Mouse (Mus musculus): ENCODE measurements at regions not wholly inside any gene's neighbourhood (a gene's known extent, or its start where the extent isn't known, plus 50 kb on each side); places are given as distances from the start of the nearest gene placed in this dataset.

GRCm38 (mm10) chr4:7670795-7671105, 568.1 kb downstream of the Car8 start:
- Histone ChIP-seq H3K27me3 (replicated peaks) (no peaks in the 10 kb centered on the region), H3K9ac (ENCODE audit: insufficient read depth, low read depth) (no peak overlapping the region), H3K9me3 (replicated peaks; ENCODE audit: low read length) (no peaks in the 10 kb centered on the region), H3K4me2 (ENCODE audit: insufficient read depth, low read depth, poor library complexity, severe bottlenecking) (no peak overlapping the region), H3K4me3 (replicated peaks in 1 of 3; ENCODE audit: low read depth in 2 of 3, low read length in 2 of 3, poor library complexity in 1 of 3) (no peak overlapping the region), H3K27ac (ENCODE audit: insufficient read depth, low read depth) (no peak overlapping the region), H3K36me3 (replicated peaks in 1 of 2; ENCODE audit: control insufficient read depth in 1 of 2, insufficient read depth in 1 of 2, low read length in 1 of 2) (no peaks in the 10 kb centered on the region), H3K79me2 (replicated peaks; ENCODE audit: control insufficient read depth, extremely low read depth, insufficient read depth, poor library complexity, severe bottlenecking) (no peaks in the 10 kb centered on the region), H3K4me1 (ENCODE audit: control insufficient read depth in 1 of 2, insufficient read depth in 2 of 2) (no peaks in the 10 kb centered on the region)
- dilution Hi-C loops (cut with MboI; ENCODE audit: extremely low pct_ligation_motif_present, extremely low pct_unique_long_range_greater_than_20kb, low sequenced_read_pairs) (no loop called here), in situ Hi-C loops (cut with MboI; ENCODE audit: low pct_ligation_motif_present, low pct_unique_long_range_greater_than_20kb, low sequenced_read_pairs) (no loop called here)
- no peak for DNase-seq (ENCODE audit: extremely low read depth)
- no peak for TF ChIP-seq RCOR1 (conservative IDR thresholded peaks at IDR 0.05; ENCODE audit: low read depth, low read length)
- TF ChIP-seq GABPA (IDR thresholded peaks at IDR 0.05; ENCODE audit: insufficient replicate concordance, low read depth, low read length), result no peak
- TF ChIP-seq ZMIZ1 (IDR thresholded peaks at IDR 0.05; ENCODE audit: low read depth, low read length), result no peak
- TF ChIP-seq MXI1 (IDR thresholded peaks at IDR 0.05; ENCODE audit: low read depth, low read length), result no peak
- TF ChIP-seq CHD1 (IDR thresholded peaks at IDR 0.05; ENCODE audit: low read depth, low read length), result no peak
- TF ChIP-seq POLR2AphosphoS2 (IDR thresholded peaks at IDR 0.05; ENCODE audit: low read depth, low read length), result no peak
- no peak for TF ChIP-seq ELF1 (IDR thresholded peaks at IDR 0.05; ENCODE audit: low read depth, low read length)
- no peak for TF ChIP-seq MAFK (IDR thresholded peaks at IDR 0.05; ENCODE audit: insufficient replicate concordance, low read length)
- no peak for TF ChIP-seq SMC3 (IDR thresholded peaks at IDR 0.05; ENCODE audit: low read depth, low read length)
- TF ChIP-seq USF1 (IDR thresholded peaks at IDR 0.05; ENCODE audit: low read depth, low read length), result no peak
- TF ChIP-seq UBTF (IDR thresholded peaks at IDR 0.05; ENCODE audit: low read depth, low read length), result no peak

GRCm38 (mm10) chr4:7669992-7670794, 568.6 kb downstream of the Car8 start:
- Histone ChIP-seq H3K4me1 (ENCODE audit: control insufficient read depth in 1 of 2, insufficient read depth in 2 of 2) (no peaks in the 10 kb centered on the region), H3K4me2 (ENCODE audit: insufficient read depth, low read depth, poor library complexity, severe bottlenecking) (no peak overlapping the region), H3K27ac (ENCODE audit: insufficient read depth, low read depth) (no peak overlapping the region), H3K9me3 (replicated peaks; ENCODE audit: low read length) (no peaks in the 10 kb centered on the region), H3K79me2 (replicated peaks; ENCODE audit: control insufficient read depth, extremely low read depth, insufficient read depth, poor library complexity, severe bottlenecking) (no peaks in the 10 kb centered on the region), H3K9ac (ENCODE audit: insufficient read depth, low read depth) (no peak overlapping the region), H3K4me3 (replicated peaks in 1 of 3; ENCODE audit: low read depth in 2 of 3, low read length in 2 of 3, poor library complexity in 1 of 3) (no peak overlapping the region), H3K36me3 (replicated peaks in 1 of 2; ENCODE audit: control insufficient read depth in 1 of 2, insufficient read depth in 1 of 2, low read length in 1 of 2) (no peaks in the 10 kb centered on the region), H3K27me3 (replicated peaks) (no peaks in the 10 kb centered on the region)
- in situ Hi-C loops (cut with MboI; ENCODE audit: low pct_ligation_motif_present, low pct_unique_long_range_greater_than_20kb, low sequenced_read_pairs) (no loop called here), dilution Hi-C loops (cut with MboI; ENCODE audit: extremely low pct_ligation_motif_present, extremely low pct_unique_long_range_greater_than_20kb, low sequenced_read_pairs) (no loop called here)
- TF ChIP-seq UBTF (IDR thresholded peaks at IDR 0.05; ENCODE audit: low read depth, low read length), result no peak
- no peak for TF ChIP-seq TCF12 (IDR thresholded peaks at IDR 0.05; ENCODE audit: low read depth, low read length)
- TF ChIP-seq CHD1 (IDR thresholded peaks at IDR 0.05; ENCODE audit: low read depth, low read length), result no peak
- TF ChIP-seq CHD2 (IDR thresholded peaks at IDR 0.05; ENCODE audit: low read length), result no peak
- TF ChIP-seq ZNF384 (IDR thresholded peaks at IDR 0.05; ENCODE audit: low read depth, low read length), result no peak
- no peak for TF ChIP-seq POLR2A (IDR thresholded peaks at IDR 0.05; ENCODE audit: low read depth, low read length)
- no peak for TF ChIP-seq CTCF (conservative IDR thresholded peaks at IDR 0.05 in 1 of 2, IDR thresholded peaks at IDR 0.05 in 1 of 2; ENCODE audit: low read depth in 2 of 2, low read length in 2 of 2)
- TF ChIP-seq NELFE (IDR thresholded peaks at IDR 0.05; ENCODE audit: low read depth, low read length), result no peak
- no peak for TF ChIP-seq RAD21 (IDR thresholded peaks at IDR 0.05; ENCODE audit: low read depth, low read length)
- no peak for TF ChIP-seq ZKSCAN1 (IDR thresholded peaks at IDR 0.05; ENCODE audit: borderline replicate concordance, low read depth, low read length)
- TF ChIP-seq MEF2A (IDR thresholded peaks at IDR 0.05; ENCODE audit: borderline replicate concordance, low read depth, low read length), result no peak
- TF ChIP-seq ELF1 (IDR thresholded peaks at IDR 0.05; ENCODE audit: low read depth, low read length), result no peak
- no peak for TF ChIP-seq PAX5 (IDR thresholded peaks at IDR 0.05; ENCODE audit: low read length)
- no peak for TF ChIP-seq ETS1 (conservative IDR thresholded peaks at IDR 0.05; ENCODE audit: low read depth, low read length)
- TF ChIP-seq USF1 (IDR thresholded peaks at IDR 0.05; ENCODE audit: low read depth, low read length), result no peak
- TF ChIP-seq KAT2A (IDR thresholded peaks at IDR 0.05; ENCODE audit: insufficient replicate concordance, low read length), result no peak
- no peak for TF ChIP-seq USF2 (conservative IDR thresholded peaks at IDR 0.05; ENCODE audit: low read depth, low read length)
- TF ChIP-seq EP300 (IDR thresholded peaks at IDR 0.05; ENCODE audit: low read length), result no peak
- TF ChIP-seq RCOR1 (conservative IDR thresholded peaks at IDR 0.05; ENCODE audit: low read depth, low read length), result no peak
- no peak for TF ChIP-seq JUN (IDR thresholded peaks at IDR 0.05; ENCODE audit: insufficient read depth, low read depth, low read length)
- no peak for DNase-seq (ENCODE audit: extremely low read depth)

All from CH12.LX (cell line).